Mouse (Mus musculus) fibroblast of lung, adult 2 months (primary cell): ENCODE results near the gene Acss3.

ENCODE experiments used
- DNase-seq: peaks from one replicate; pipeline ENCODE4 v3.0.0-alpha.2; 2011; ENCODE audit warnings: low read depth

Acss3 gene

GRCm38 (mm10) chr10:107011142-107011541 is 112.3 kb downstream of the Acss3 start:
- no peak for DNase-seq

- DNase-seq, result no peak
Measured at GRCm38 (mm10) chr10:106998052-106998625, 125.3 kb downstream of the Acss3 start.

GRCm38 (mm10) chr10:106989478-106989877 is 134.0 kb downstream of the Acss3 start:
- no peak for DNase-seq

GRCm38 (mm10) chr10:106975193-106976141 is 148.0 kb downstream of the Acss3 start:
- DNase-seq, result no peak

- DNase-seq, result no peak
Measured at GRCm38 (mm10) chr10:106959026-106959425, 164.4 kb downstream of the Acss3 start.

GRCm38 (mm10) chr10:106941380-106941779 is 182.1 kb downstream of the Acss3 start:
- no peak for DNase-seq

- no peak for DNase-seq
Measured at GRCm38 (mm10) chr10:106939441-106939840, 184.0 kb downstream of the Acss3 start.

GRCm38 (mm10) chr10:106938851-106939250 is 184.6 kb downstream of the Acss3 start:
- DNase-seq, result no peak

- no peak for DNase-seq
Measured at GRCm38 (mm10) chr10:106936996-106937395, 186.5 kb downstream of the Acss3 start.

GRCm38 (mm10) chr10:106932571-106933073 is 190.8 kb downstream of the Acss3 start:
- peak; percentile 24 for DNase-seq

- no peak for DNase-seq
Measured at GRCm38 (mm10) chr10:106928576-106929332, 194.7 kb downstream of the Acss3 start.

- no peak for DNase-seq
Measured at GRCm38 (mm10) chr10:106924798-106925197, 198.7 kb downstream of the Acss3 start.

- no peak for DNase-seq
Measured at GRCm38 (mm10) chr10:106924334-106924733, 199.1 kb downstream of the Acss3 start.

GRCm38 (mm10) chr10:106914822-106915221 is 208.6 kb downstream of the Acss3 start:
- no peak for DNase-seq

- DNase-seq, result no peak
Measured at GRCm38 (mm10) chr10:106914275-106914674, 209.2 kb downstream of the Acss3 start.

- DNase-seq, result no peak
Measured at GRCm38 (mm10) chr10:106913032-106913431, 210.4 kb downstream of the Acss3 start.

GRCm38 (mm10) chr10:106910108-106910507 is 213.4 kb downstream of the Acss3 start:
- no peak for DNase-seq

GRCm38 (mm10) chr10:106896351-106896750 is 227.1 kb downstream of the Acss3 start:
- DNase-seq, result no peak
